Mouse (Mus musculus) heart, postnatal 14 days (tissue): Measurements from ENCODE around the gene Tnfrsf4. TPM values are rescaled to one million over a fixed set of nuclear protein-coding genes. Genes with fewer than 3 reads are reported as not detected.

Experiments used
- DNase-seq, 2 experiments: peaks; one replicate each; pipeline ENCODE4 v3.0.0; 2021 to 2022
- intact Hi-C: fragments of 180-260 bp; cut with DNase I; formaldehyde crosslinking; loops from one replicate; pipeline ENCODE4 v1.15.1; 2025
- microRNA-seq, 2 experiments: library from miRNA; unstranded; fragments of <30 nt; microRNA quantifications; one replicate each; pipeline ENCODE4 v1.2.0; 2021 to 2022
- total RNA-seq, 2 experiments: library from RNA; stranded (reverse); gene quantifications; 2 replicates each; pipeline ENCODE4 v1.2.3; 2021

Tnfrsf4 gene
- total RNA-seq, 2 experiments from 2014 or later, result 0.50 to 0.80 TPM

- intact Hi-C loops, result no loop called here
- DNase-seq, result no peak
Observed at GRCm38 (mm10) chr4:156063861-156064509, 50.3 kb downstream of the Tnfrsf4 start.

- DNase-seq, result peak in 1 of 2 experiments; percentile 15
- intact Hi-C loops, result no loop called here
Observed at GRCm38 (mm10) chr4:156064510-156064897, 50.9 kb downstream of the Tnfrsf4 start.

- no peak for DNase-seq
- intact Hi-C loops, result no loop called here
Observed at GRCm38 (mm10) chr4:156065156-156065894, 51.7 kb downstream of the Tnfrsf4 start.

Small RNA genes within 50 kb of the gene (microRNA-seq; reads per million reads assigned to microRNA genes)
- gene Mir200a (1.3 to 11.0 reads per million in 2 experiments), gene Mir200b (8.7 to 119 reads per million in 2 experiments), gene Mir429 (15.8 to 77.4 reads per million in 2 experiments)

Other genes with a start within 250 kb of the Tnfrsf4 start
- gene Vwa1, start 239.1 kb upstream of the Tnfrsf4 start, total RNA-seq, result 10 to 100 TPM in 1 of 2 experiments, 1 to 10 TPM in 1; 9.2 to 12.6 TPM
- gene Tmem88b, start 228.0 kb upstream of the Tnfrsf4 start, total RNA-seq, result 1 to 10 TPM; 1.2 TPM
- not detected for gene Ankrd65, start 223.4 kb upstream of the Tnfrsf4 start, total RNA-seq
- gene Mrpl20, start 211.0 kb upstream of the Tnfrsf4 start, total RNA-seq, result 10 to 100 TPM; 72.4 to 72.5 TPM
- gene Ccnl2, start 201.4 kb upstream of the Tnfrsf4 start, total RNA-seq, result 10 to 100 TPM; 49.1 to 55.8 TPM
- 10 to 100 TPM; 96.4 to 97.5 TPM for gene Aurkaip1, start 182.6 kb upstream of the Tnfrsf4 start, total RNA-seq
- 10 to 100 TPM; 46.9 to 58.4 TPM for gene Mxra8, start 174.2 kb upstream of the Tnfrsf4 start, total RNA-seq
- 10 to 100 TPM; 41.1 to 46.6 TPM for gene Dvl1, start 166.4 kb upstream of the Tnfrsf4 start, total RNA-seq
- under 1 TPM; 0.26 to 0.32 TPM for gene Tas1r3, start 150.5 kb upstream of the Tnfrsf4 start, total RNA-seq
- gene Cptp, start 144.4 kb upstream of the Tnfrsf4 start, total RNA-seq, result 10 to 100 TPM in 1 of 2 experiments, 1 to 10 TPM in 1; 9.9 to 10.6 TPM
- 10 to 100 TPM; 16.9 to 19.5 TPM for gene Ints11, start 144.3 kb upstream of the Tnfrsf4 start, total RNA-seq
- 10 to 100 TPM; 14.8 to 18.0 TPM for gene Pusl1, start 122.1 kb upstream of the Tnfrsf4 start, total RNA-seq
- 10 to 100 TPM; 19.6 to 21.6 TPM for gene Acap3, start 122.0 kb upstream of the Tnfrsf4 start, total RNA-seq
- 10 to 100 TPM; 53.1 to 62.6 TPM for gene Ube2j2, start 70.0 kb upstream of the Tnfrsf4 start, total RNA-seq
- 10 to 100 TPM; 14.0 to 17.9 TPM for gene C1qtnf12, start 51.5 kb upstream of the Tnfrsf4 start, total RNA-seq
- gene B3galt6, start 21.2 kb upstream of the Tnfrsf4 start, total RNA-seq, result 1 to 10 TPM; 2.0 to 2.7 TPM
- 10 to 100 TPM; 83.2 to 84.6 TPM for gene Sdf4, start 21.0 kb upstream of the Tnfrsf4 start, total RNA-seq
- under 1 TPM in 1 of 2 experiments, not detected in 1; 0.56 TPM for gene Tnfrsf18, start 12.3 kb downstream of the Tnfrsf4 start, total RNA-seq
- not detected for gene Ttll10, start 45.6 kb downstream of the Tnfrsf4 start, total RNA-seq
- gene 9430015G10Rik, start 96.1 kb downstream of the Tnfrsf4 start, total RNA-seq, result 1 to 10 TPM; 4.6 to 4.8 TPM
- gene Rnf223, start 116.7 kb downstream of the Tnfrsf4 start, total RNA-seq, result under 1 TPM; 0.07 to 0.22 TPM
- gene Agrn, start 183.6 kb downstream of the Tnfrsf4 start, total RNA-seq, result 10 to 100 TPM; 71.8 to 72.6 TPM
- gene Isg15, start 187.0 kb downstream of the Tnfrsf4 start, total RNA-seq, result 1 to 10 TPM; 1.9 to 2.6 TPM
- gene AW011738, start 189.5 kb downstream of the Tnfrsf4 start, total RNA-seq, result 1 to 10 TPM; 5.5 to 6.3 TPM
- 100 to 1,000 TPM; 178 to 193 TPM for gene Perm1, start 202.0 kb downstream of the Tnfrsf4 start, total RNA-seq
- gene Plekhn1, start 221.0 kb downstream of the Tnfrsf4 start, total RNA-seq, result 10 to 100 TPM in 1 of 2 experiments, 1 to 10 TPM in 1; 9.3 to 11.0 TPM
- gene Noc2l, start 222.2 kb downstream of the Tnfrsf4 start, total RNA-seq, result 10 to 100 TPM; 20.0 to 22.3 TPM
- under 1 TPM; 0.22 TPM for gene Samd11, start 241.8 kb downstream of the Tnfrsf4 start, total RNA-seq